Mouse (Mus musculus) CH12.LX (cell line): Measurements from ENCODE around the gene Il2ra.

Experiments used
- CHD1 ChIP-seq: IDR thresholded peaks from 2 replicates; pipeline ENCODE4 v1.6.1; 2012; ENCODE audit warnings: low read depth, low read length, improper control_type of control experiment, inconsistent platforms
- CTCF ChIP-seq, 2 experiments: IDR thresholded peaks in 1 of 2; conservative IDR thresholded peaks in 1 of 2; 2 replicates each; pipeline ENCODE4 v1.5.1; 2011 to 2012; ENCODE audit warnings: low read depth in 2 of 2, low read length in 2 of 2, improper control_type of control experiment in 1 of 2, inconsistent platforms in 1 of 2, mild to moderate bottlenecking in 1 of 2, moderate library complexity in 1 of 2
- ETS1 ChIP-seq: conservative IDR thresholded peaks from 2 replicates; pipeline ENCODE4 v1.6.1; 2012; ENCODE audit warnings: low read depth, mild to moderate bottlenecking, inconsistent platforms, low read length, improper control_type of control experiment, moderate library complexity
- HCFC1 ChIP-seq: IDR thresholded peaks from 2 replicates; pipeline ENCODE4 v1.6.1; 2012; ENCODE audit warnings: low read depth, mild to moderate bottlenecking, inconsistent platforms, low read length, improper control_type of control experiment
- MAX ChIP-seq: IDR thresholded peaks from 2 replicates; pipeline ENCODE4 v1.6.1; 2011; ENCODE audit warnings: low read length, improper control_type of control experiment
- POLR2A ChIP-seq: IDR thresholded peaks from 2 replicates; pipeline ENCODE4 v1.6.1; 2011; ENCODE audit warnings: low read depth, mild to moderate bottlenecking, improper control_type of control experiment, low read length
- TBP ChIP-seq: conservative IDR thresholded peaks from 2 replicates; pipeline ENCODE4 v1.6.1; 2011; ENCODE audit warnings: low read depth, low read length, improper control_type of control experiment

DNA sequence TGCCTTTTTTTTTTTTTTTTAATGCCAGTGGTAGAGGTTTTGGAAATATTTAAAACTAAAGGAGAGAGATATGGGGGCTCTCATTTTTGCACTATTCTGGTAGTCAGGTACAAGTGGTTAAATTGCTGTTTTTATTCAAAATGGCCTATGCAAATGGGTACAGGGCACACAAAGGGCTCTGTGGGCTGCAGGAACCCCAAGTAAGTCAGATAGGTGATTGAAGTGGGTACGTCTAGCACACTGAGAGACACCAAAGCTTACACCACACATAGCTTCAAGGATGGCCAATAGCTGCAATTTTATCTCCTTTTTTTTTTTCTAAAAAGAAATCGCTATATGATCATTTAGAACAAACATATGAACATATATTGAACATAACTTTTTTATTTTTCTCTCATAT is 23.0 kb upstream of the Il2ra start:
- TF ChIP-seq MAX (no peak), CTCF (conservative IDR thresholded peaks at IDR 0.05 in 1 of 2, IDR thresholded peaks at IDR 0.05 in 1 of 2; ENCODE audit: low read depth in 2 of 2, low read length in 2 of 2) (no peak), ETS1 (no peak), POLR2A (no peak), TBP (no peak), HCFC1 (no peak), CHD1 (no peak)
